Comparison of ENCODE assay signal across 10 mouse cellular contexts in genomic region chr10:67643685-67644084, GRCm38 (mm10).
DNase-seq lines count a peak whose midpoint lies in the region; ATAC-seq and TF ChIP-seq lines count a peak whose summit lies in the region.
"Had no signal": no experiment of that assay in that cellular context is flagged by ENCODE, and none has a peak within 500 bp of the region (broad histone marks: within the 10 kb centered on the region; RNA-seq: fewer than 3 reads in every experiment).

No protein-coding gene starts in this region.

- peaks cover 18% of the 10 kb centered on the region for H3K4me1 ChIP-seq in embryonic facial prominence, embryonic 14.5 days (ENCODE audit: control insufficient read depth, insufficient read depth, low read length)
- peaks cover 40% of the 10 kb centered on the region for H3K4me1 ChIP-seq in embryonic facial prominence, embryonic 10.5 days
- peaks cover 17% of the 10 kb centered on the region for H3K4me1 ChIP-seq in lung, embryonic 14.5 days (ENCODE audit: insufficient read depth)

- H3K27ac ChIP-seq in embryonic facial prominence, embryonic 14.5 days (replicated peaks; ENCODE audit: low read depth, low read length): 0 out of 2 replicates have a peak overlapping the region, but pooled peaks have one; percentile 44
- H3K27ac ChIP-seq in embryonic facial prominence, embryonic 10.5 days (replicated peaks): no peak overlapping the region
- 0 out of 2 replicates have a peak overlapping the region, but pooled peaks have one; percentile 20 for H3K27ac ChIP-seq in lung, embryonic 14.5 days (ENCODE audit: low read depth)
- H3K27ac ChIP-seq: limb, embryonic 12.5 days; neural tube, embryonic 15.5 days had no signal

- intact Hi-C loops in left cerebral cortex, postnatal 36 days (cut with DNase I): no loop called here

- H3K9me3 ChIP-seq in embryonic facial prominence, embryonic 14.5 days (ENCODE audit: control insufficient read depth, low read length): no peaks in the 10 kb centered on the region
- no peaks in the 10 kb centered on the region for H3K9me3 ChIP-seq in embryonic facial prominence, embryonic 10.5 days
- H3K9me3 ChIP-seq in lung, embryonic 14.5 days (ENCODE audit: low read depth, low read length): no peaks in the 10 kb centered on the region
- H3K9me3 ChIP-seq: limb, embryonic 12.5 days; neural tube, embryonic 15.5 days had no signal

- no peak for ATAC-seq in embryonic facial prominence, embryonic 14.5 days (ENCODE audit: low read depth)
- ATAC-seq in lung, embryonic 14.5 days (ENCODE audit: insufficient read depth): no peak
- ATAC-seq in inflammation-experienced regulatory T-cells, adult 6 months: peak; percentile 43

- no peak overlapping the region for H3K4me2 ChIP-seq in embryonic facial prominence, embryonic 14.5 days (ENCODE audit: low read depth, low read length)
- no peak overlapping the region for H3K4me2 ChIP-seq in lung, embryonic 14.5 days
- H3K4me2 ChIP-seq: limb, embryonic 12.5 days; neural tube, embryonic 15.5 days had no signal

- no peak overlapping the region for H3K4me3 ChIP-seq in embryonic facial prominence, embryonic 14.5 days (ENCODE audit: low read depth, low read length)
- H3K4me3 ChIP-seq in embryonic facial prominence, embryonic 10.5 days: no peak overlapping the region
- H3K4me3 ChIP-seq in lung, embryonic 14.5 days (ENCODE audit: low read depth, low read length): no peak overlapping the region
- H3K4me3 ChIP-seq: limb, embryonic 12.5 days; neural tube, embryonic 15.5 days had no signal

- no peaks in the 10 kb centered on the region for H3K27me3 ChIP-seq in embryonic facial prominence, embryonic 14.5 days (replicated peaks; ENCODE audit: control insufficient read depth, insufficient read depth, low read length)
- H3K27me3 ChIP-seq in embryonic facial prominence, embryonic 10.5 days (replicated peaks; ENCODE audit: low read depth, poor library complexity, severe bottlenecking): peaks cover 8% of the 10 kb centered on the region
- no peaks in the 10 kb centered on the region for H3K27me3 ChIP-seq in lung, embryonic 14.5 days (ENCODE audit: insufficient read depth, low read length)
- H3K27me3 ChIP-seq: limb, embryonic 12.5 days; neural tube, embryonic 15.5 days had no signal

- no peak for TF ChIP-seq CTCF in lung, embryonic 14.5 days (IDR thresholded peaks at IDR 0.05; ENCODE audit: low read depth)

- DNase-seq in embryonic facial prominence, embryonic 14.5 days (ENCODE audit: low spot score): no peak
- DNase-seq in embryonic facial prominence, embryonic 10.5 days (ENCODE audit: low spot score): no peak
- DNase-seq in lung, embryonic 14.5 days: no peak
- no peak for DNase-seq in lung, postnatal 36 days
- no peak for DNase-seq in ovary, adult 18-20 months (ENCODE audit: low spot score)
- no peak for DNase-seq in left cerebral cortex, postnatal 36 days (ENCODE audit: low spot score in 2 of 2)
- no peak for DNase-seq in urinary bladder, postnatal 36 days (ENCODE audit: low spot score in 2 of 2)

- H3K36me3 ChIP-seq in embryonic facial prominence, embryonic 14.5 days (ENCODE audit: control insufficient read depth, insufficient read depth, low read length): no peaks in the 10 kb centered on the region
- H3K36me3 ChIP-seq in embryonic facial prominence, embryonic 10.5 days (replicated peaks): no peaks in the 10 kb centered on the region
- H3K36me3 ChIP-seq in lung, embryonic 14.5 days (ENCODE audit: insufficient read depth): no peaks in the 10 kb centered on the region
- H3K36me3 ChIP-seq: limb, embryonic 12.5 days; neural tube, embryonic 15.5 days had no signal

- H3K9ac ChIP-seq in embryonic facial prominence, embryonic 14.5 days (ENCODE audit: low read depth, low read length): no peak overlapping the region
- no peak overlapping the region for H3K9ac ChIP-seq in lung, embryonic 14.5 days
- H3K9ac ChIP-seq: limb, embryonic 12.5 days; neural tube, embryonic 15.5 days had no signal

- WGBS in embryonic facial prominence, embryonic 14.5 days: 29% methylated on average over 7 of the region's 7 CpGs
- 44% methylated on average over 7 of the region's 7 CpGs for WGBS in embryonic facial prominence, embryonic 10.5 days
- 30% methylated on average over 7 of the region's 7 CpGs for WGBS in lung, embryonic 14.5 days
